Mouse (Mus musculus) E14TG2a.4 (cell line): ENCODE data around the gene Gm5460.

Experiments
- H3K27me3 ChIP-seq: 2 replicates; pipeline ENCODE4 v1.6.1; 2014; ENCODE audit warnings: low read length, control low read depth; ENCODE audit not compliant: insufficient read depth
- H3K36me3 ChIP-seq: 2 replicates; pipeline ENCODE4 v1.6.1; 2014; ENCODE audit warnings: low read length, control low read depth; ENCODE audit not compliant: insufficient read depth
- H3K4me1 ChIP-seq: replicated peaks from 2 replicates; pipeline ENCODE4 v1.6.1; 2014; ENCODE audit warnings: low read depth, low read length, control low read depth
- H3K4me3 ChIP-seq: replicated peaks from 2 replicates; pipeline ENCODE4 v1.5.1; 2014; ENCODE audit warnings: mild to moderate bottlenecking, low read length
- H3K9me3 ChIP-seq: 2 replicates; pipeline ENCODE4 v1.6.1; 2014; ENCODE audit warnings: low read length, control low read depth
- CTCF ChIP-seq: conservative IDR thresholded peaks from 2 replicates; pipeline ENCODE4 v1.5.1; 2014; ENCODE audit warnings: low read length
- NANOG ChIP-seq: IDR thresholded peaks from 2 replicates; pipeline ENCODE4 v1.6.1; 2014; ENCODE audit warnings: borderline replicate concordance, low read length, mixed read lengths
- POU5F1 ChIP-seq: IDR thresholded peaks from 2 replicates; pipeline ENCODE4 v1.6.1; 2014; ENCODE audit warnings: low read length, borderline replicate concordance

The Gm5460 gene

GRCm38 (mm10) chr14:34086806-34087205 lies 70.2 kb downstream of the Gm5460 start:
- no peak for TF ChIP-seq CTCF
- no peak for TF ChIP-seq NANOG
- no peak for TF ChIP-seq POU5F1
- peaks cover 23% of the 10 kb centered on the region for H3K27me3 ChIP-seq
- no peaks in the 10 kb centered on the region for H3K9me3 ChIP-seq
- H3K4me1 ChIP-seq, result peaks cover 11% of the 10 kb centered on the region
- no peaks in the 10 kb centered on the region for H3K36me3 ChIP-seq
- no peak overlapping the region for H3K4me3 ChIP-seq

DNA sequence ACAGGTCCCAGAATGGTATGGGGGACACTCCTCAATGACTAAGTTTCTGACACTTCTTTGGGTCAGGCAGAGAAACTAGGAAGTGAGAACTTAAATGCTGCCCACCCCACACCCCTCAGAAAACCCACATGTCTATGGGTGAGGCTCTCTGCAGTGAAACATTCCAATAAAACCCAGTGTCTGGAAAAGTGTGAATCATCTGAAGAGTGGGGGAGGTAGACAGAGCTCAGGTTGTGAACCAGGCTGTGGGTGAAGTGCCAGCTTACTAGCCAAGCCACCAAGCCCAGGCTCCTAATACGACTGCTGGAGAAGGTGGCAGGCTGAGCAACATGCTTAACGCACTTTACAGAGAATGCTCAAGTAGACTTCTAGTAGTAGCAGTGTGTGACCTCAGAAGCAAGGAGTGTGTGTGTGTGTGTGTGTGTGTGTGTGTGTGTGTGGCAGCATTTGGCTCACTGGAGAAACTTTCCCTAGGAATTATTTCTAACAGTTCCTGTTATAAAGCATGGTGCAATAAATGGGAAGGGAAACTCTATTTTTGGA lies 71.4 kb downstream of the Gm5460 start:
- Histone ChIP-seq H3K9me3 (no peaks in the 10 kb centered on the region), H3K36me3 (no peaks in the 10 kb centered on the region), H3K27me3 (peaks cover 20% of the 10 kb centered on the region), H3K4me1 (peaks cover 11% of the 10 kb centered on the region), H3K4me3 (no peak overlapping the region)
- no peak for TF ChIP-seq CTCF
- TF ChIP-seq POU5F1, result no peak
- no peak for TF ChIP-seq NANOG

- Histone ChIP-seq H3K36me3 (no peaks in the 10 kb centered on the region), H3K27me3 (peaks cover 14% of the 10 kb centered on the region), H3K4me1 (peaks cover 11% of the 10 kb centered on the region), H3K4me3 (no peak overlapping the region), H3K9me3 (no peaks in the 10 kb centered on the region)
- TF ChIP-seq NANOG (no peak), POU5F1 (no peak), CTCF (no peak)
These were observed 73.2 kb downstream of the Gm5460 start for GRCm38 (mm10) chr14:34089796-34090195.

- H3K4me3 ChIP-seq, result no peak overlapping the region
These were observed 74.9 kb downstream of the Gm5460 start for GRCm38 (mm10) chr14:34091475-34091874.

GRCm38 (mm10) chr14:34092856-34093255 lies 76.3 kb downstream of the Gm5460 start:
- H3K4me3 ChIP-seq, result no peak overlapping the region
- no peak for TF ChIP-seq CTCF
- TF ChIP-seq NANOG, result no peak
- TF ChIP-seq POU5F1, result no peak
- H3K36me3 ChIP-seq, result no peaks in the 10 kb centered on the region

More at GRCm38 (mm10) chr14:34091475-34091874, 74.9 kb downstream of the Gm5460 start:
- Histone ChIP-seq H3K9me3 (no peaks in the 10 kb centered on the region), H3K4me1 (no peaks in the 10 kb centered on the region), H3K27me3 (peaks cover 12% of the 10 kb centered on the region), H3K36me3 (no peaks in the 10 kb centered on the region)
- TF ChIP-seq POU5F1 (no peak), NANOG (no peak), CTCF (no peak)

GRCm38 (mm10) chr14:34096161-34096560 lies 79.6 kb downstream of the Gm5460 start:
- H3K36me3 ChIP-seq, result no peaks in the 10 kb centered on the region
- peaks cover 3% of the 10 kb centered on the region; the same call in 1 of the 2 replicates for H3K27me3 ChIP-seq
- no peak for TF ChIP-seq POU5F1
- no peak for TF ChIP-seq CTCF
- no peak for TF ChIP-seq NANOG
- no peaks in the 10 kb centered on the region for H3K9me3 ChIP-seq
- no peak overlapping the region for H3K4me3 ChIP-seq
- no peaks in the 10 kb centered on the region for H3K4me1 ChIP-seq

More at GRCm38 (mm10) chr14:34092856-34093255, 76.3 kb downstream of the Gm5460 start:
- no peaks in the 10 kb centered on the region for H3K4me1 ChIP-seq
- H3K27me3 ChIP-seq, result peaks cover 5% of the 10 kb centered on the region
- no peaks in the 10 kb centered on the region for H3K9me3 ChIP-seq
